Mouse (Mus musculus): ENCODE data around the gene Rfx7. TPM values are rescaled to one million over a fixed set of nuclear protein-coding genes. Genes with fewer than 3 reads are reported as not detected.
"Not testable (repeated sequence)": the region's sequence is repeated elsewhere in the genome, so short reads cannot be mapped to it uniquely, and the experiment has no call there.

Gene Rfx7
- polyA plus RNA-seq, 1 experiment from 2014 or later = 18.1 TPM

GRCm38 (mm10) chr9:72638951-72639842, 107.2 kb downstream of the Rfx7 start:
- DNase-seq = peak; percentile 77
- H3K9ac ChIP-seq = peak overlapping the region; percentile 56
- no peak for TF ChIP-seq CTCF (IDR thresholded peaks at IDR 0.05; ENCODE audit: low read depth)
- H3K9me3 ChIP-seq (ENCODE audit: low read depth, low read length) = no peaks in the 10 kb centered on the region
- peak overlapping the region; percentile 62 for H3K4me2 ChIP-seq
- peak overlapping the region; percentile 14 for H3K4me3 ChIP-seq (ENCODE audit: low read depth, low read length)
- peaks cover 25% of the 10 kb centered on the region for H3K4me1 ChIP-seq (ENCODE audit: insufficient read depth)
- 42% methylated on average over 9 of the region's 9 CpGs for WGBS
- peak; percentile 81 for ATAC-seq (ENCODE audit: insufficient read depth)
- no peaks in the 10 kb centered on the region for H3K27me3 ChIP-seq (ENCODE audit: insufficient read depth, low read length)
- no peaks in the 10 kb centered on the region for H3K36me3 ChIP-seq (ENCODE audit: insufficient read depth)
- peak overlapping the region; percentile 100 for H3K27ac ChIP-seq (ENCODE audit: low read depth)

DNA sequence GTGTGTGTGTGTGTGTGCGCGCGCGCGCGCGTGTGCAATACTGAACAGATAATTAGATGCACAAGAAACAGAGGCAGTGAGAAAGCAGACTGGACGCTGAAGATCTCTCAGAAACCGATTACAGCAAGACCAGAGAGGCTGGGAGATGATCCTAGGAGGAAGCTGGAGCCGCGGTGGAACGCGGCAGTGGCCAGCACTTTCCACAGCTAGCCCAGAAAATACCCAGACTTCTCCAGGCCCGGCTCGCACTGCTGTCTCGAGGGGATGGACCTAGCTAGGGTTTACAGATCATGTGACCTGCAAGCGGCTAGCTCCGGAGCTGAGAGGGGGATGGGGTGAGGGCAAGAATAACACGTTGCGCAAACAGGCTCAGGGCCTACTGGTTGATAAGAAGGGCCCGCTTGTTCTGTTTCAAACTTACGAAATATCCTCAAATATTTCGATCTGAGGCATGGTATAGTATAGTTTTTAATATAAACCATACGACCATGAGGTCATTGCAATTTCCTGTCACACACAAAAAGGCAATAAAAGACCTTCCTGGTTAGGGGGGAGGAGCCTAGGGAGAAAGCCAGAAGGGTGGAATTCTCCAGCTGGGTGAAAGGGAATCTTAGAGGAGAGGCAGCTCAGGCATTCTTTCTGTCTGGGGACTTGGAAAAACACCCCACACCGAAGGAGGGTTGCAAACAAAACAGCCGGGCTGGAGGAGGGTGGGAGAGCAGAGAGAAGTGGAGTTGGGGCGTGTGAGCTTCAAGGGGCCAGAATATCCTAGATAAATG, 108.0 kb downstream of the Rfx7 start:
- DNase-seq = peak; percentile 92
- no peaks in the 10 kb centered on the region for H3K27me3 ChIP-seq (ENCODE audit: insufficient read depth, low read length)
- H3K4me2 ChIP-seq = peak overlapping the region; percentile 62
- peak overlapping the region; percentile 56 for H3K9ac ChIP-seq
- peaks cover 32% of the 10 kb centered on the region for H3K4me1 ChIP-seq (ENCODE audit: insufficient read depth)
- under 1% methylated on average over 27 of the region's 27 CpGs for WGBS
- H3K27ac ChIP-seq (ENCODE audit: low read depth) = peak overlapping the region; percentile 100
- H3K9me3 ChIP-seq (ENCODE audit: low read depth, low read length) = no peaks in the 10 kb centered on the region
- TF ChIP-seq CTCF (IDR thresholded peaks at IDR 0.05; ENCODE audit: low read depth) = no peak
- H3K4me3 ChIP-seq (ENCODE audit: low read depth, low read length) = peak overlapping the region; percentile 14
- ATAC-seq (ENCODE audit: insufficient read depth) = peak; percentile 95
- no peaks in the 10 kb centered on the region for H3K36me3 ChIP-seq (ENCODE audit: insufficient read depth)

DNA sequence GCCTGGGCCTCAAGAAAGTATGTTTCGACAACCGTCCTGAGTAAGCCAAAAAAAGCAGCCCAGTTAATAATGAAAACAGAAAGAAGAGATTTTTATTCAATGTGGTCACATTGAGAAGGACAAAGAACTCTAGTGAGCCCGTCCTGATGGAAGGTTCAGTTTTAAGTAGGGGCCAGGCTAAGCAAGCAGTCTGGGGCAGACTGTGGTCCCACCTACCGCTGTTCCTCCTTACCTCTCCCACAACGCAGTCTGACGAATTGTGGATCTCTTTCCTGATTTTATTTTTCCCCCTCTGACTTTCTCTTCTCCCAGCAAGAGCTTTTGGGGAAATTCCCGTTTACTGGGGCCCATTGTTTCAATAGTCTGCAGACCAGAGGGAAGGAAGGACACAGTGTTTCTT, 108.6 kb downstream of the Rfx7 start:
- peaks cover 32% of the 10 kb centered on the region for H3K4me1 ChIP-seq (ENCODE audit: insufficient read depth)
- peak overlapping the region; percentile 100 for H3K27ac ChIP-seq (ENCODE audit: low read depth)
- peak overlapping the region; percentile 56 for H3K9ac ChIP-seq
- 15% methylated on average over 7 of the region's 7 CpGs for WGBS
- TF ChIP-seq CTCF (IDR thresholded peaks at IDR 0.05; ENCODE audit: low read depth) = no peak
- H3K9me3 ChIP-seq (ENCODE audit: low read depth, low read length) = no peaks in the 10 kb centered on the region
- H3K36me3 ChIP-seq (ENCODE audit: insufficient read depth) = no peaks in the 10 kb centered on the region
- ATAC-seq (ENCODE audit: insufficient read depth) = no peak
- no peak for DNase-seq
- H3K4me3 ChIP-seq (ENCODE audit: low read depth, low read length) = peak overlapping the region; percentile 14; the same call in 1 of the 2 replicates
- H3K4me2 ChIP-seq = peak overlapping the region; percentile 62
- no peaks in the 10 kb centered on the region for H3K27me3 ChIP-seq (ENCODE audit: insufficient read depth, low read length)

DNA sequence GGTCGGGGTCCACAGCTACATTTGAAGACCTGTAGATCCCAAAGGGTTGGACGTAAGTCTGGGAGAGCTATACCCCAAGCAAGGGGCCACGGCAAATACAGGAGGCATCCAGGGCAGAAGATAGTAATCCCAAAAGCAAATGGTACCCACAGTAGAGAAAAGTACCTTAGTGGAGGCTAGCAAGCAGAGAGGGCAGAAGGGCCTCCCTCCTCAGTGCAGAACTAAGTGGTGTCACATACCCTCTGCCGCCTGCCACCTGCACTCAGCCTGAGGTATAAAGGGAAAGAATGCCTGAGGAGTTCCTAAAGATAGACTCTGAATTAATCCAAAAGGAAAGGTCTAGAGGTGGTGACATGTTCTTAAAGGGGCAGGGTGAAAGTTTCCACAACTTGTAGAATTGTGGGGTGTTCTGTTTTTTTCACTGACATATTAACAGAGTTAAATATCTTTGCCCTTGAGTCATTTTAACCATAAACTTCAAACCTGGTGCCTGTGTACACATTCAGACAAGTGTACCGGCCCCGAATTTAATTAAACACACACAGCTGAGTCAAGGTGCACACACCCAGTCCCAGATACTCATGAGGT, 109.1 kb downstream of the Rfx7 start:
- Histone ChIP-seq H3K27me3 (ENCODE audit: insufficient read depth, low read length) (no peaks in the 10 kb centered on the region), H3K9ac (peak overlapping the region; percentile 56; the same call in 1 of the 2 replicates), H3K4me2 (peak overlapping the region; percentile 62), H3K9me3 (ENCODE audit: low read depth, low read length) (no peaks in the 10 kb centered on the region), H3K36me3 (ENCODE audit: insufficient read depth) (no peaks in the 10 kb centered on the region), H3K27ac (ENCODE audit: low read depth) (peak overlapping the region; percentile 100), H3K4me1 (ENCODE audit: insufficient read depth) (peaks cover 32% of the 10 kb centered on the region), H3K4me3 (ENCODE audit: low read depth, low read length) (no peak overlapping the region)
- no peak for TF ChIP-seq CTCF (IDR thresholded peaks at IDR 0.05; ENCODE audit: low read depth)
- WGBS = 59% methylated on average over 6 of the region's 6 CpGs
- DNase-seq (peak; percentile 39), ATAC-seq (ENCODE audit: insufficient read depth) (no peak)

GRCm38 (mm10) chr9:72642756-72643447, 110.9 kb downstream of the Rfx7 start:
- not testable (repeated sequence) for H3K27ac ChIP-seq (ENCODE audit: low read depth); H3K9ac ChIP-seq; H3K4me3 ChIP-seq (ENCODE audit: low read depth, low read length); H3K36me3 ChIP-seq (ENCODE audit: insufficient read depth); H3K4me2 ChIP-seq; DNase-seq; ATAC-seq (ENCODE audit: insufficient read depth); H3K27me3 ChIP-seq (ENCODE audit: insufficient read depth, low read length); H3K9me3 ChIP-seq (ENCODE audit: low read depth, low read length)
- peaks cover 32% of the 10 kb centered on the region for H3K4me1 ChIP-seq (ENCODE audit: insufficient read depth)
- WGBS = 82% methylated on average over 4 of the region's 4 CpGs

GRCm38 (mm10) chr9:72643651-72644417, 111.8 kb downstream of the Rfx7 start:
- peaks cover 30% of the 10 kb centered on the region for H3K4me1 ChIP-seq (ENCODE audit: insufficient read depth)
- H3K36me3 ChIP-seq (ENCODE audit: insufficient read depth) = no peaks in the 10 kb centered on the region
- DNase-seq (no peak), ATAC-seq (ENCODE audit: insufficient read depth) (no peak)
- H3K9ac ChIP-seq = no peak overlapping the region
- no peaks in the 10 kb centered on the region for H3K27me3 ChIP-seq (ENCODE audit: insufficient read depth, low read length)
- no peaks in the 10 kb centered on the region for H3K9me3 ChIP-seq (ENCODE audit: low read depth, low read length)
- H3K4me3 ChIP-seq (ENCODE audit: low read depth, low read length) = no peak overlapping the region
- no peak overlapping the region for H3K4me2 ChIP-seq
- whole genome bisulfite sequencing = 60% methylated on average over 6 of the region's 6 CpGs
- no peak for TF ChIP-seq CTCF (IDR thresholded peaks at IDR 0.05; ENCODE audit: low read depth)
- peak overlapping the region; percentile 55; the same call in 1 of the 2 replicates for H3K27ac ChIP-seq (ENCODE audit: low read depth)
